Mouse (Mus musculus) stomach, postnatal 0 days (tissue): Measurements from ENCODE around the gene Spin1.

Source experiments
- CTCF ChIP-seq: IDR thresholded peaks from 2 replicates; pipeline ENCODE4 v1.5.1; 2016; ENCODE audit warnings: antibody characterized with exemption, low read depth, mild to moderate bottlenecking, moderate library complexity
- EP300 ChIP-seq: optimal IDR thresholded peaks from 2 replicates; pipeline ENCODE3; 2016; ENCODE audit warnings: antibody characterized with exemption

- TF ChIP-seq CTCF (no peak), EP300 (no peak)
These were observed 10.5 kb upstream of the Spin1 start for GRCm38 (mm10) chr13:51090105-51090661.
